Mouse (Mus musculus) embryonic facial prominence, embryonic 14.5 days (tissue): ENCODE results near the gene Patj. TPM values are rescaled to one million over a fixed set of nuclear protein-coding genes. Genes with fewer than 3 reads are reported as not detected.

Experiments used
- ATAC-seq: fragments of 200-750 bp; cut with Nextera tagmentation; 2 replicates; pipeline ENCODE4 v1.8.0; 2017; ENCODE audit warnings: low read depth, moderate number of reproducible peaks, moderate TSS enrichment
- DNase-seq: peaks from one replicate; pipeline ENCODE4 v3.0.0-alpha.2; 2015; ENCODE audit warnings: low spot score
- H3K27ac ChIP-seq: fragments of 300-500 bp; sonication (generic); replicated peaks from 2 replicates; pipeline ENCODE4 v1.5.1; 2014; ENCODE audit warnings: low read depth, mild to moderate bottlenecking, low read length, moderate library complexity
- H3K27me3 ChIP-seq: fragments of 300-500 bp; sonication (generic); replicated peaks from 2 replicates; pipeline ENCODE4 v1.6.1; 2014; ENCODE audit warnings: low read length; ENCODE audit not compliant: control insufficient read depth, insufficient read depth
- H3K36me3 ChIP-seq: fragments of 300-500 bp; sonication (generic); 2 replicates; pipeline ENCODE4 v1.6.1; 2014; ENCODE audit warnings: low read length, mixed read lengths; ENCODE audit not compliant: control insufficient read depth, insufficient read depth
- H3K4me1 ChIP-seq: fragments of 300-500 bp; sonication (generic); 2 replicates; pipeline ENCODE4 v1.6.1; 2014; ENCODE audit warnings: antibody characterized with exemption, low read length; ENCODE audit not compliant: control insufficient read depth, insufficient read depth
- H3K4me2 ChIP-seq: fragments of 300-500 bp; sonication (generic); 2 replicates; pipeline ENCODE4 v1.6.1; 2014; ENCODE audit warnings: low read depth, mild to moderate bottlenecking, low read length, moderate library complexity, mixed read lengths
- H3K4me3 ChIP-seq: fragments of 300-500 bp; sonication (generic); 2 replicates; pipeline ENCODE4 v1.5.1; 2014; ENCODE audit warnings: low read depth, mild to moderate bottlenecking, low read length
- H3K9ac ChIP-seq: fragments of 300-500 bp; sonication (generic); 2 replicates; pipeline ENCODE4 v1.6.1; 2014; ENCODE audit warnings: low read depth, mild to moderate bottlenecking, low read length, moderate library complexity, mixed read lengths
- H3K9me3 ChIP-seq: fragments of 300-500 bp; sonication (generic); 2 replicates; pipeline ENCODE4 v1.6.1; 2016; ENCODE audit warnings: low read length; ENCODE audit not compliant: control insufficient read depth
- WGBS: fragments of 180-500 bp; shearing (Covaris S2); extraction: QIAGEN DNeasy Blood & Tissue Kit; methylation state at CpG from one replicate; pipeline ENCODE4 v1.1.7; 2014; 5-methylcytosine and 5-hydroxymethylcytosine counted together
- polyA plus RNA-seq: library from polyadenylated mRNA; unstranded; fragments of >200 nt; fragmentation: Nextera tagmentation; extraction: Ambion mirVana; gene quantifications from 2 replicates; pipeline ENCODE4 v1.2.1, GENCODE M21; 2014

The Patj gene
- polyA plus RNA-seq, 1 experiment from 2014 or later = 12.3 TPM

GRCm38 (mm10) chr4:98478005-98478404 lies 82.4 kb downstream of the Patj start:
- Histone ChIP-seq H3K4me3 (no peak overlapping the region), H3K27ac (no peak overlapping the region), H3K9me3 (no peaks in the 10 kb centered on the region), H3K4me2 (no peak overlapping the region), H3K27me3 (no peaks in the 10 kb centered on the region), H3K9ac (no peak overlapping the region), H3K36me3 (no peaks in the 10 kb centered on the region), H3K4me1 (no peaks in the 10 kb centered on the region)
- ATAC-seq (no peak), DNase-seq (no peak)
- whole genome bisulfite sequencing = 69% methylated on average over 3 of the region's 3 CpGs

GRCm38 (mm10) chr4:98486475-98486874 lies 90.9 kb downstream of the Patj start:
- Histone ChIP-seq H3K36me3 (no peaks in the 10 kb centered on the region), H3K9me3 (no peaks in the 10 kb centered on the region), H3K27ac (no peak overlapping the region), H3K27me3 (no peaks in the 10 kb centered on the region), H3K4me3 (no peak overlapping the region), H3K4me1 (no peaks in the 10 kb centered on the region), H3K4me2 (no peak overlapping the region), H3K9ac (no peak overlapping the region)
- no peak for ATAC-seq
- DNase-seq = no peak
- WGBS = 71% methylated on average over 3 of the region's 3 CpGs

GRCm38 (mm10) chr4:98486901-98487300 lies 91.3 kb downstream of the Patj start:
- DNase-seq = no peak
- no peak overlapping the region for H3K9ac ChIP-seq
- no peaks in the 10 kb centered on the region for H3K36me3 ChIP-seq
- no peak overlapping the region for H3K4me2 ChIP-seq
- 88% methylated on average over 4 of the region's 4 CpGs for WGBS
- H3K27ac ChIP-seq = no peak overlapping the region
- no peak overlapping the region for H3K4me3 ChIP-seq
- H3K9me3 ChIP-seq = no peaks in the 10 kb centered on the region
- H3K4me1 ChIP-seq = no peaks in the 10 kb centered on the region
- no peaks in the 10 kb centered on the region for H3K27me3 ChIP-seq
- no peak for ATAC-seq

- no peak for ATAC-seq
- H3K9me3 ChIP-seq = no peaks in the 10 kb centered on the region
- H3K4me3 ChIP-seq = no peak overlapping the region
- no peak overlapping the region for H3K27ac ChIP-seq
- no peaks in the 10 kb centered on the region for H3K27me3 ChIP-seq
- H3K9ac ChIP-seq = no peak overlapping the region
- no peak for DNase-seq
- H3K4me2 ChIP-seq = no peak overlapping the region
- no peaks in the 10 kb centered on the region for H3K4me1 ChIP-seq
- 29% methylated on average over 1 of the region's 1 CpGs for WGBS
- no peaks in the 10 kb centered on the region for H3K36me3 ChIP-seq
Observed at GRCm38 (mm10) chr4:98489386-98489785, 93.8 kb downstream of the Patj start.

GRCm38 (mm10) chr4:98498341-98498740 lies 102.8 kb downstream of the Patj start:
- ATAC-seq = no peak
- Histone ChIP-seq H3K9ac (no peak overlapping the region), H3K27ac (no peak overlapping the region), H3K36me3 (peaks cover 9% of the 10 kb centered on the region; the same call in 1 of the 2 replicates), H3K9me3 (no peaks in the 10 kb centered on the region), H3K27me3 (no peaks in the 10 kb centered on the region), H3K4me2 (no peak overlapping the region), H3K4me3 (no peak overlapping the region), H3K4me1 (no peaks in the 10 kb centered on the region)
- 88% methylated on average over 4 of the region's 4 CpGs for WGBS
- DNase-seq = no peak

- Histone ChIP-seq H3K27ac (no peak overlapping the region), H3K4me2 (no peak overlapping the region), H3K9ac (no peak overlapping the region), H3K9me3 (no peaks in the 10 kb centered on the region), H3K27me3 (no peaks in the 10 kb centered on the region), H3K4me1 (no peaks in the 10 kb centered on the region), H3K36me3 (peaks cover 9% of the 10 kb centered on the region; the same call in 1 of the 2 replicates), H3K4me3 (no peak overlapping the region)
- DNase-seq = no peak
- WGBS = 73% methylated on average over 5 of the region's 5 CpGs
- no peak for ATAC-seq
Observed at GRCm38 (mm10) chr4:98500182-98500581, 104.6 kb downstream of the Patj start.

GRCm38 (mm10) chr4:98500875-98501274 lies 105.3 kb downstream of the Patj start:
- DNase-seq = no peak
- no peak for ATAC-seq
- H3K36me3 ChIP-seq = peaks cover 9% of the 10 kb centered on the region; the same call in 1 of the 2 replicates
- H3K4me2 ChIP-seq = no peak overlapping the region
- 86% methylated on average over 2 of the region's 2 CpGs for WGBS
- H3K27me3 ChIP-seq = no peaks in the 10 kb centered on the region
- H3K27ac ChIP-seq = no peak overlapping the region
- H3K4me3 ChIP-seq = no peak overlapping the region
- no peaks in the 10 kb centered on the region for H3K4me1 ChIP-seq
- no peak overlapping the region for H3K9ac ChIP-seq
- no peaks in the 10 kb centered on the region for H3K9me3 ChIP-seq

GRCm38 (mm10) chr4:98504743-98505142 lies 109.2 kb downstream of the Patj start:
- H3K27me3 ChIP-seq = no peaks in the 10 kb centered on the region
- WGBS = 66% methylated on average over 3 of the region's 3 CpGs
- no peak for DNase-seq
- H3K4me1 ChIP-seq = no peaks in the 10 kb centered on the region; the same call in 1 of the 2 replicates
- 0 out of 2 replicates have a peak, but pooled peaks cover 4% of the 10 kb centered on the region for H3K36me3 ChIP-seq
- ATAC-seq = no peak
- no peak overlapping the region for H3K4me2 ChIP-seq
- H3K27ac ChIP-seq = no peak overlapping the region
- no peak overlapping the region for H3K9ac ChIP-seq
- H3K9me3 ChIP-seq = no peaks in the 10 kb centered on the region
- no peak overlapping the region for H3K4me3 ChIP-seq

GRCm38 (mm10) chr4:98508471-98509271 lies 113.1 kb downstream of the Patj start:
- WGBS = 83% methylated on average over 11 of the region's 11 CpGs
- no peak overlapping the region for H3K4me2 ChIP-seq
- DNase-seq (no peak), ATAC-seq (no peak)
- no peak overlapping the region for H3K27ac ChIP-seq
- no peaks in the 10 kb centered on the region for H3K27me3 ChIP-seq
- no peaks in the 10 kb centered on the region for H3K9me3 ChIP-seq
- no peak overlapping the region for H3K9ac ChIP-seq
- H3K36me3 ChIP-seq = 0 out of 2 replicates have a peak, but pooled peaks cover 4% of the 10 kb centered on the region
- H3K4me3 ChIP-seq = no peak overlapping the region
- peaks cover 21% of the 10 kb centered on the region for H3K4me1 ChIP-seq
